Mouse (Mus musculus) limb, embryonic 13.5 days (tissue): ENCODE measurements at regions not wholly inside any gene's neighbourhood (a gene's known extent, or its start where the extent isn't known, plus 50 kb on each side); places are given as distances from the start of the nearest gene placed in this dataset.

Source experiments
- ATAC-seq: fragments of 200-750 bp; cut with Nextera tagmentation; 2 replicates; pipeline ENCODE4 v1.8.0; 2017; ENCODE audit warnings: low read depth, moderate number of reproducible peaks, moderate TSS enrichment; ENCODE audit not compliant: low FRiP score
- H3K27ac ChIP-seq: fragments of 300-500 bp; sonication (generic); 2 replicates; pipeline ENCODE4 v1.5.1; 2015; ENCODE audit warnings: inconsistent platforms, mild to moderate bottlenecking, moderate library complexity
- H3K27me3 ChIP-seq: fragments of 300-500 bp; sonication (generic); 2 replicates; pipeline ENCODE4 v1.6.1; 2015; ENCODE audit warnings: mild to moderate bottlenecking, inconsistent platforms
- H3K36me3 ChIP-seq: fragments of 300-500 bp; sonication (generic); 2 replicates; pipeline ENCODE4 v1.6.1; 2015; ENCODE audit warnings: inconsistent platforms, mild to moderate bottlenecking, moderate library complexity
- H3K4me1 ChIP-seq: fragments of 300-500 bp; sonication (generic); 2 replicates; pipeline ENCODE4 v1.6.1; 2015; ENCODE audit warnings: inconsistent platforms
- H3K4me2 ChIP-seq: fragments of 300-500 bp; sonication (generic); replicated peaks from 2 replicates; pipeline ENCODE4 v1.6.1; 2015; ENCODE audit warnings: inconsistent platforms, mild to moderate bottlenecking, moderate library complexity
- H3K4me3 ChIP-seq: fragments of 300-500 bp; sonication (generic); 2 replicates; pipeline ENCODE4 v1.5.1; 2015; ENCODE audit warnings: moderate library complexity, mild to moderate bottlenecking, inconsistent platforms
- H3K9ac ChIP-seq: fragments of 300-500 bp; sonication (generic); 2 replicates; pipeline ENCODE4 v1.6.1; 2015; ENCODE audit warnings: mild to moderate bottlenecking, inconsistent platforms
- H3K9me3 ChIP-seq: fragments of 300-500 bp; sonication (generic); 2 replicates; pipeline ENCODE4 v1.6.1; 2016; ENCODE audit warnings: inconsistent platforms
- WGBS: fragments of 180-500 bp; shearing (Covaris S2); methylation state at CpG from one replicate; pipeline ENCODE4 v1.1.7; 2015; 5-methylcytosine and 5-hydroxymethylcytosine counted together

DNA sequence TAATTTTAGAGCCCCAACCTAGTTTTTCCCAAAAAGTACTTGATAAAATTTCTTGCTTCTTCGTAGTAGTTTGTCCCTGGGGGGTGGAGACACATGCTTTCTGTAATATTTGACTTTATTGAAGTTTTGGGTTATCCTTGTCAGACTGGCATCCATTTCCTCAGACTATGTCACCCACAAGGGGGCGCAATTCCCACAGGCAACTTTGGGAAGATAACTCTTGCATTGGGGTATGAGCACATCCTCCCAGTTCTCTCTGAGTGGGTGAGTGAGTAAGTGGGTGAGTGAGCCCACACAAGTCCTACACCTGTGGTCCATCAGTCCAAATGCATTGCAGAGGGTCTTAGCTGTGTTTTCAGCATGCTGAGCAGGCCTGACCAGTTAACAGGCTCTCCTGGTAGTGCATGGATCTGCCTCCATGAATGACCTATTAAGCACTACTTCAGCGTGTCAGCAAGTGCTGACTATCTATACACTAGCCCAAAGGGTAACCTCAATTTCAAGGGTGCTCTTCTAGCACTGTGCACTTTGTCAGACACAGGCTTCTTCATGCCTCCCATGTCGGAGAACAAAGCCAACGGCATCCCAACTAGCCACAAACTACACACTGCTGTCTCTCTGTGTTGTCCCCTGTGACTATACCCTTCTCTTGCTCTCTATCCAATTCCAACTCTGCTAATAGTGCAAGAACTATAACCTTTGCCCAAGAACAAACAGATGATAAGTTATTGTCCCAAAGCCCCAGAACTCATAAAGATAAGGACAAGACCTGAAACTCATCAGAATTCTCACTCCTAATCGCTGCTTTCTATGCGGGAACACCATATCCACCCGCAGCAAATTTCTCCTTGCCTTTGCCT, 275.6 kb upstream of the Tsc22d2 start:
- no peak overlapping the region for H3K4me3 ChIP-seq
- no peak overlapping the region for H3K4me2 ChIP-seq
- no peaks in the 10 kb centered on the region for H3K9me3 ChIP-seq
- no peaks in the 10 kb centered on the region for H3K27me3 ChIP-seq
- H3K27ac ChIP-seq: no peak overlapping the region
- 78% methylated on average over 8 of the region's 8 CpGs for WGBS
- H3K36me3 ChIP-seq: no peaks in the 10 kb centered on the region
- no peak for ATAC-seq
- no peaks in the 10 kb centered on the region for H3K4me1 ChIP-seq
- no peak overlapping the region for H3K9ac ChIP-seq

DNA sequence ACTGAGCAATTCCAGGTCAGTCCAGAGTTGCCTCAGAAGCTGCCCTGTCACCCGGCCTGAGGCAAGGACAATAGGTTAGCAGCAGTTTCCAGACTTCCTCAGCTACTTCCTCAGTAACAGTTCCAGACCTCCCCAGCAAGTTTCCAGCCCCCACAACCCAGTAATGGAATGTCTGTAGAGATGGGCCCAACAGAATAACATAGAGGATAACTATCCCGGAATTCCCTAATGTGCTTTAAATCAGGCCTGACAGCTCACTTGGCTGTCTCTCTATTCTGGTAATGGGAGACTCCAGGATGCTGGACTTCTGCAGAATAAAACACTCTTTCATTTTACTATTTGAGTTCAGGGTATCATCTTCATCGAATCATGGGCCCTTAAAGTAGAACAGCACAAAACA, 268.4 kb upstream of the Tsc22d2 start:
- Histone ChIP-seq H3K4me1 (no peaks in the 10 kb centered on the region), H3K36me3 (no peaks in the 10 kb centered on the region), H3K27ac (no peak overlapping the region), H3K9ac (no peak overlapping the region), H3K9me3 (no peaks in the 10 kb centered on the region), H3K27me3 (no peaks in the 10 kb centered on the region), H3K4me2 (no peak overlapping the region), H3K4me3 (no peak overlapping the region)
- WGBS: 58% methylated on average over 3 of the region's 3 CpGs
- ATAC-seq: no peak

DNA sequence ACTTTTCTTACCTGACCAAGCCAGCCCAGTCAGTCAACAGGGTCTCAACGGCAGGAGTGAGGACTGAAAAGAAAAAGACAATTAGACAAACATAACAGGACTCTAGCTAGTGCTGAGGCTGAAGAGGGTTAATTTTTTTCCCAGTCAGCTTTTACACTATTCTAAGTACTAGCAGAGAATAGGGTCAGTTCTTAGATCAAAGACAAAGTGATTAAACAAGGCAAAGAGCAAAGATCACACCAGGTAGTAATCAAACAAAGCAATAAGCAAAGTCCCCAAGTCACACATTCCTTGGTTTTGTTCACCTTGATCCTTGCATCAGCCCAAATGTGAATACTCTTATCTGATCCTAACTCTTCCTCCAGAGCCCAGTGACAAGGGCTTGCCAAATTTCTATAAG, 267.8 kb upstream of the Tsc22d2 start:
- H3K27ac ChIP-seq: no peak overlapping the region
- 41% methylated on average over 1 of the region's 1 CpGs for WGBS

DNA sequence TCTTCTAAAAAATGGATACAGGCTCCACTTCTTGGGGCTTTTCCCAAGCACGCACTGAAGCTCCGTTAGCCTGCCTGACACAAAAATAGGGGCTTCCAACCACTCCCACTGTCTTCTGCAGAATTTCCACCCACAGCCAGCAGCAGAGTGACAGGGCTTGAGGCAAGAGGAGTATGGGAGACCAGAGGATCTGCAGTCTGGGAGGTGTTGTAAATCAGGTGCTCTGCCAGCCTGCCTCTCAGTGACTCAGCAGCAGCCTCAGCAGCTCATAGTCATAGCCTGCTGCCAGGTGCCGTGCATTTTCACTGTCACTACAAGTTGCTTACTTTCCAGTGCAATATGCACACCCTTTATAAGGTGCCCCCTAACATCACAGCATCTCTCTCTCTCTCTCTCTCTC, 261.4 kb upstream of the Tsc22d2 start:
- no peak for ATAC-seq
- Histone ChIP-seq H3K27ac (no peak overlapping the region), H3K4me3 (no peak overlapping the region), H3K36me3 (no peaks in the 10 kb centered on the region), H3K9ac (no peak overlapping the region), H3K27me3 (no peaks in the 10 kb centered on the region), H3K9me3 (no peaks in the 10 kb centered on the region), H3K4me1 (peaks cover under 1% of the 10 kb centered on the region; the same call in 1 of the 2 replicates), H3K4me2 (no peak overlapping the region)
- WGBS: 61% methylated on average over 3 of the region's 3 CpGs

More for the DNA sequence above, 267.8 kb upstream of the Tsc22d2 start:
- no peaks in the 10 kb centered on the region for H3K9me3 ChIP-seq
- no peaks in the 10 kb centered on the region for H3K36me3 ChIP-seq
- no peak overlapping the region for H3K4me2 ChIP-seq
- no peaks in the 10 kb centered on the region for H3K4me1 ChIP-seq
- no peaks in the 10 kb centered on the region for H3K27me3 ChIP-seq
- no peak for ATAC-seq
- no peak overlapping the region for H3K9ac ChIP-seq
- no peak overlapping the region for H3K4me3 ChIP-seq

DNA sequence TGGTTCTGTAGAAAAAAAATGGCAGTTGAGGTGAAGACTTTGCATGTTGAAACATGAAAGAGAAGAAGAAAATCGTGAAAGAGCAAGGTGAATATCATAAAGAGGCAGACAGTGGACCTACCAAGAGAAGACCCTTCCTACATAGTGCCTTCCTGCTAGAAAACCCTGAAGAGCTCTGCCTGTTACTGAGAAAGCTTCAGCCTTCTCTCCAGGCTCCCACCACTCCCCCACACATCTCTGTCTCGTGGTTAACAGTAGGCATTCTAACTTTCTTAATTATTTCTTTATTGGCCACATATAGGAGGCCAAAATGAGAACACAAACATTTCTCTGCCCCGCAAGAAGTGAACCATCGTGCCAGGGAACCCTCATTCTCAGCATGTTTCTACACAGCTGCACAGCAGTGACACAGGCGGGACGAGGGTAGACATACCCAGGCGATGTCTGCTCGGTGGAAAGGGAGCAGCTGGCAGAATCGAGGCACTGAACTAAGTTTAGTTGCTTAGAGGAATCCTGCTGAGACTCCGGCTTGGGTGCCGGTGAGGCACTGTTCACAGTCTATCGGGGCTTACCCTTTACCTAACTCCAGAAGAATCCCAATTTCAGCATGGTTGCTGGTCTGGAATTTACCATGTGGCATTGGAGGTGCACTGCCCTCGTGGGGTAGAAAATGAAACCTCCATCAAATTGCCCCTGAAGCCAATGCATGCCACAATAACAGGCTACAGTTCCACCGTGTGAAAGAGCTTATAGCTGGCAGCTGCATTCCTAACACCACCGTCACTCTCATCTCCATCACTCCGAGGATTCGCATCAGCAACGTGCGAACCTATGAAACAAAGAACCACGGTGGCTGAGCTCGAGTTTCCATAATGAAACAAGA, 260.4 kb upstream of the Tsc22d2 start:
- Histone ChIP-seq H3K4me2 (no peak overlapping the region), H3K27ac (no peak overlapping the region), H3K4me3 (no peak overlapping the region), H3K4me1 (peaks cover 6% of the 10 kb centered on the region; the same call in 1 of the 2 replicates), H3K27me3 (no peaks in the 10 kb centered on the region), H3K9me3 (no peaks in the 10 kb centered on the region), H3K9ac (no peak overlapping the region), H3K36me3 (no peaks in the 10 kb centered on the region)
- 70% methylated on average over 21 of the region's 21 CpGs for WGBS
- ATAC-seq: no peak

DNA sequence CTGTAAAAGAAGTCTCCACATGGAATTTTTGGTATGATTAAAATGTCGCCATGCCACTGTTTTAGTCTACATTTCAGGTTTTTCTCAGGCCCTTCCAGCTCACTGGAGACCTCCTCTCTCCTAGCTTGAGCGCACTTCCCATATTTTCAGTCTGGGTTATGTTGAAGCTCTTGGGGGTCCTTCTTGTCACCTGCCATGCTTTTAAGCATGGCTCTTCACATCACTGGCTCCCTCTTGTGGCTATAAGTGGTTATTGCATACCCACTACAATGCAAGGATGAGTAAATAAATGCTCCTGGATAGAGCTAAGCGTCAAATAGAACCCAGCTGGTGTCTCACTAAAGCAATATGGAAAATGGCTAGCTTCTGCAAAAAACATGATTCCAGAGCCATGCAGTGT, 255.1 kb upstream of the Tsc22d2 start:
- no peak overlapping the region for H3K27ac ChIP-seq
- ATAC-seq: no peak
- H3K9ac ChIP-seq: no peak overlapping the region
- H3K4me1 ChIP-seq: peaks cover 9% of the 10 kb centered on the region; the same call in 1 of the 2 replicates
- peaks cover 16% of the 10 kb centered on the region for H3K27me3 ChIP-seq
- H3K36me3 ChIP-seq: no peaks in the 10 kb centered on the region
- no peak overlapping the region for H3K4me2 ChIP-seq
- 56% methylated on average over 3 of the region's 3 CpGs for WGBS
- no peaks in the 10 kb centered on the region for H3K9me3 ChIP-seq
- no peak overlapping the region for H3K4me3 ChIP-seq

DNA sequence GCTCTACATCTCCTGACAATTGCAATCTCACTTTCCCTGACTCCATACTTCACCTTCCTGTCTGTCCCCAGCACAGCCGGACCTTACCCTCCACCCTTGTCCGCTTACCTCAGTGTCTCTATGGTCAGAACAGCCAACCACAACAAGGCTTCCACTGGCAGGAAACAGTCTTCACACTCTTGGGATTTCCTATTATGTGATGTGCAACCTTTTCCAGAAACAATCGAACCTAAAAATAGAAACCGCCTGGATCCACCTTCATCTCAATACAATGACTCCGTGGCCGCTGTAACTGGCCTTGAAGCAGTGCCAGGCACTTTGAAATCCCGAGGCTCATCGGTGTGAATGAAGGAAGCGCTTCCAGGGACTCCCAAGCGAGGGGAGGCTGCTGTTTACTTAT, 252.3 kb upstream of the Tsc22d2 start:
- ATAC-seq: no peak
- Histone ChIP-seq H3K4me3 (no peak overlapping the region), H3K27ac (no peak overlapping the region), H3K4me1 (peaks cover 13% of the 10 kb centered on the region), H3K4me2 (no peak overlapping the region), H3K9me3 (no peaks in the 10 kb centered on the region), H3K27me3 (peaks cover 16% of the 10 kb centered on the region), H3K36me3 (no peaks in the 10 kb centered on the region), H3K9ac (no peak overlapping the region)
- WGBS: 43% methylated on average over 10 of the region's 10 CpGs

DNA sequence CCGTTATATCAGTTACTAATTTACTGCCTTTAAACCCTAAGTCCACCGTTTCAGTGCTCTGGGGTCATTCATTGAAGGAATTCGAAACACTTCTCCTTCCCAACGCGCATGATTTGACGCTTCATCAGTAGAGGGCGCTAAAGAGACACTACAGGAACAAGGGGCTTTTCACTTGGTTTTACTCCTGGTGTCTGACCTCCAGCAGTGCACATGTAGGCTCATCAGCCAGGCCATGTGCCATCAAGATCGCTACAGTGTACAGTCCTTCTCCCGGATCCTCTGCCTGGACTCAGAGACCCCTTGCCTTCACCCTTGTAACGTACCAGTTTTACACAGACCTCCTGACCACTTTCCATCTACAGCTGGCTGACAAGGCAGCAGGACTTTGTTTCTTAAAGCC, 250.7 kb upstream of the Tsc22d2 start:
- 8% methylated on average over 10 of the region's 10 CpGs for WGBS
- H3K27ac ChIP-seq: no peak overlapping the region
- peak; percentile 52; the same call in 1 of the 2 replicates for ATAC-seq
- H3K4me3 ChIP-seq: no peak overlapping the region
- H3K9ac ChIP-seq: no peak overlapping the region
- H3K4me2 ChIP-seq: no peak overlapping the region
- H3K36me3 ChIP-seq: no peaks in the 10 kb centered on the region
- peaks cover 13% of the 10 kb centered on the region for H3K4me1 ChIP-seq
- no peaks in the 10 kb centered on the region for H3K9me3 ChIP-seq
- peaks cover 16% of the 10 kb centered on the region for H3K27me3 ChIP-seq

DNA sequence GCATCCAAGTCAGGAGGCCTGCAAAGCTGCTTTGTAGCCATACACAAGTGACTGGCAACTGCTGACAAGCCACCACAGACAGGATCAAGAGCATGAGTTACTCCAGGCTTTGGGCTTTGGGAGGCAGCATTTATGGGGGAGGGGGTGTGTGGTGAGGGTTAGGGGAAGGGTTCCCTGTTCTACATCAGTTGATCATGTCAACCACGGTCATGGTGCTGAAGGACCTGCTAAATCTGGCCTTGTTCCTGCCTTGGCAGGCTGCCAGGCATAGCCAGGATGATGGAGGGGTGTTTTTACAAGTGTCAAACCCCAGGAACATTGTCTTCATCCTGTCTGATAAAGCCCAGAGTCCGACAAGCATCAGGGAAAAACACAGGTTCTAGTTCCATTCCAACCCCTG, 247.9 kb upstream of the Tsc22d2 start:
- Histone ChIP-seq H3K36me3 (no peaks in the 10 kb centered on the region), H3K4me1 (peaks cover 16% of the 10 kb centered on the region), H3K4me3 (no peak overlapping the region), H3K27ac (no peak overlapping the region), H3K9ac (no peak overlapping the region), H3K9me3 (no peaks in the 10 kb centered on the region), H3K4me2 (no peak overlapping the region), H3K27me3 (peaks cover 13% of the 10 kb centered on the region)
- ATAC-seq: no peak
- WGBS: 43% methylated on average over 2 of the region's 2 CpGs

DNA sequence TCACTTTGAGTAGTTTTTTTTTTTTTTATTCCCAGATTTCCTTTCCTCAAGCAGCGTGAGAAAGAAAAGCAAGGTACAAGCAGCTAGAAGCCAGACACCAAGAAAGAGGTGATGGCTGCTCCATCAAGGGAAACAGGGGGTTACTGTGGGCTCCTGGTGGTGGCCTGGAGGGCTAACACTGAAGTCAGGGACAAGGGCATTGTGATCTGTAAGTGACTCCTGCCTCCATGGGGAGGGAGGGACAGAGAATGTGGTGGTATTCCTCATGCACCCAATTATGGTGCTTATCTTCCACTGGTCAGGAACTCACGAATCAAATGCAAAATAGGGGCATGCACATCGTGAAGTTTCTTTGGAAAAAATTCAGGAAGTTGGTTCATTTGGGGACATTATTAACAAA, 247.4 kb upstream of the Tsc22d2 start:
- Histone ChIP-seq H3K36me3 (no peaks in the 10 kb centered on the region), H3K4me3 (no peak overlapping the region), H3K4me2 (no peak overlapping the region), H3K4me1 (peaks cover 16% of the 10 kb centered on the region), H3K9me3 (no peaks in the 10 kb centered on the region), H3K27me3 (peaks cover 10% of the 10 kb centered on the region; the same call in 1 of the 2 replicates), H3K27ac (no peak overlapping the region), H3K9ac (no peak overlapping the region)
- 78% methylated on average over 3 of the region's 3 CpGs for WGBS
- no peak for ATAC-seq

DNA sequence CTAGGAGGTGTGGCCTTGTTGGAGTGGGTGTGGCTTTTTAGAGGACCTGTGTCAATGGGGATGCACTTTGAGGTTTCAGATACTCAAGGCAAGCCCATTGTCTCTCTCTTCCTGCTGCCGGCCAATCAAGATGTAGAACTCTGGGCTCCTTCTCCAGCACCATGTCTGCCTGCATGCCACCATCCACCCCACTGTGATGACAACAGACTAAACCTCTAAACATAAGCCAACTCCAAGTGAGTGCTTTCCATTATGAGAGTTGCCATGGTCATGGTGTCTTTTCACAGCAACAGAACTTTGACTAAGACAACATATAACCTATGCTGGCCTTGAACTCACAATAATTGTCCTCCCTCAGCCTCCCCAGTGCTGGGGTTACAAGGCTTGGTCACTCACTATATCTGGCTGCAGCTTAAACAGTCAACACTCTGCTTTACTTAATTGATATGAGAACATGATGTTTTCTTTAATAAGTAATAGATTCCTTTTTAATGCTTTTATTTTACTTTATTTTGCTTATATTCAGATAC, 246.7 kb upstream of the Tsc22d2 start:
- Histone ChIP-seq H3K27me3 (peaks cover 5% of the 10 kb centered on the region; the same call in 1 of the 2 replicates), H3K27ac (no peak overlapping the region), H3K4me2 (no peak overlapping the region), H3K9ac (no peak overlapping the region), H3K4me1 (peaks cover 16% of the 10 kb centered on the region), H3K4me3 (no peak overlapping the region), H3K36me3 (no peaks in the 10 kb centered on the region), H3K9me3 (no peaks in the 10 kb centered on the region)
- 87% methylated on average over 1 of the region's 1 CpGs for WGBS
- ATAC-seq: no peak

DNA sequence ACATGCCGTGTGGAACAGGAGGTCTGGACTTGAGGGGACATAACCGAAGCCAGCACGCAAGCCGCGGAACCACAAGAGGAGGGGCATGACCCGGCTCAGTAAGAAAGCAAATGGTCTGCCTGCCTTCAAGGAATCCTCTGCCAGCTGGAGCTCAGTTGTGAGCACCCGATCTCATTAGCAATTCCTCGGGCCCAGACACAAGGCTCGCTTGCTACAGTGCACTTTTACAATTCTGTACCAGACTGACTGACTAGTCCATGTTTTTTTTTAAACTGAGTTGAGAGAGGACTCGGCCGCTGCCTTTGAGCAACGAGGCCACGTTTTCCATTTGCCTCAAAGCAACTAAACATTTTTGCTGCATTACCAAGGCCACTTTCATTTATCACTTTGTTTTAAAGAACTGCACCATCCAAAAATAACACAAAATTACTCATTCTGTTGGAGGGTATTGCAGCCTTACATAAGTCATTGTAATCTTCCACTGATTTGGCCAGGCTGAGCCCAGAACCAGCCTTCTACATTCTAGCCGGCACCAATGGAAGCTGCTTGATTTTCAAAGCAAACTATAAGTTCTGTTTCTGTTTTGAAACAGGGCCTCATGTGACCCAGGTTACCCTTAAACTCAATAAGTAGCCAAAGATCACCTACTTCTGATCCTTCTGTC, 245.9 kb upstream of the Tsc22d2 start:
- H3K4me2 ChIP-seq: peak overlapping the region; percentile 31
- H3K27ac ChIP-seq: no peak overlapping the region

More for the DNA sequence above, 245.9 kb upstream of the Tsc22d2 start:
- no peak for ATAC-seq
- no peaks in the 10 kb centered on the region for H3K36me3 ChIP-seq
- H3K9me3 ChIP-seq: no peaks in the 10 kb centered on the region
- H3K4me3 ChIP-seq: no peak overlapping the region
- H3K9ac ChIP-seq: no peak overlapping the region
- 31% methylated on average over 14 of the region's 14 CpGs for WGBS
- H3K27me3 ChIP-seq: no peaks in the 10 kb centered on the region
- H3K4me1 ChIP-seq: peaks cover 16% of the 10 kb centered on the region
